Mouse (Mus musculus) layer of hippocampus, postnatal 25 days (tissue): ENCODE results near the gene Fkbp14. TPM values are rescaled to one million over a fixed set of nuclear protein-coding genes. Genes with fewer than 3 reads are reported as not detected.

Experiments
- DNase-seq, 2 experiments: peaks; one replicate each; pipeline ENCODE4 v3.0.0; 2022; ENCODE audit warnings: mixed read lengths in 2 of 2, low spot score in 1 of 2; ENCODE audit errors: extremely low spot score in 1 of 2
- total RNA-seq, 2 experiments: library from RNA; stranded (reverse); gene quantifications; 2 replicates each; pipeline ENCODE4 v1.2.3; 2021

Gene Fkbp14
- total RNA-seq, 2 experiments from 2014 or later: 12.1 to 12.8 TPM

- DNase-seq: no peak
These were observed 46.2 kb downstream of the Fkbp14 start for GRCm38 (mm10) chr6:54550801-54551323.

- no peak for DNase-seq
These were observed 47.8 kb downstream of the Fkbp14 start for GRCm38 (mm10) chr6:54549311-54549710.

GRCm38 (mm10) chr6:54548314-54549019, 48.6 kb downstream of the Fkbp14 start:
- DNase-seq: no peak

GRCm38 (mm10) chr6:54543646-54544045, 53.5 kb downstream of the Fkbp14 start:
- DNase-seq: no peak

- no peak for DNase-seq
These were observed 54.3 kb downstream of the Fkbp14 start for GRCm38 (mm10) chr6:54542836-54543235.

- DNase-seq: no peak
These were observed 56.7 kb downstream of the Fkbp14 start for GRCm38 (mm10) chr6:54540252-54540887.

GRCm38 (mm10) chr6:54539396-54539795, 57.7 kb downstream of the Fkbp14 start:
- DNase-seq: no peak

- DNase-seq: no peak
These were observed 58.3 kb downstream of the Fkbp14 start for GRCm38 (mm10) chr6:54538773-54539173.

GRCm38 (mm10) chr6:54537053-54537452, 60.1 kb downstream of the Fkbp14 start:
- no peak for DNase-seq

- DNase-seq: no peak
These were observed 61.6 kb downstream of the Fkbp14 start for GRCm38 (mm10) chr6:54535485-54535884.

GRCm38 (mm10) chr6:54531048-54531481, 66.0 kb downstream of the Fkbp14 start:
- no peak for DNase-seq

- DNase-seq: no peak
These were observed 66.9 kb downstream of the Fkbp14 start for GRCm38 (mm10) chr6:54530182-54530581.

GRCm38 (mm10) chr6:54528666-54529065, 68.4 kb downstream of the Fkbp14 start:
- DNase-seq: no peak

Other genes starting within 250 kb of the Fkbp14 start
- 100 to 1,000 TPM; 315 to 407 TPM for gene Wipf3, start 167.7 kb downstream of the Fkbp14 start, total RNA-seq
- gene Scrn1, start 30.8 kb downstream of the Fkbp14 start, total RNA-seq: 100 to 1,000 TPM; 101 to 103 TPM
- 10 to 100 TPM; 11.4 to 13.7 TPM for gene Plekha8, start 2.2 kb downstream of the Fkbp14 start, total RNA-seq
- gene Mturn, start 84.3 kb upstream of the Fkbp14 start, total RNA-seq: 100 to 1,000 TPM; 135 to 145 TPM
- 10 to 100 TPM; 24.4 TPM for gene Znrf2, start 219.6 kb upstream of the Fkbp14 start, total RNA-seq